Mouse (Mus musculus) myocyte (in vitro differentiated cells): Measurements from ENCODE around the gene Jkamp. TPM values are rescaled to one million over a fixed set of nuclear protein-coding genes. Genes with fewer than 3 reads are reported as not detected.

Experiments used
- H3K27me3 ChIP-seq: one replicate; pipeline ENCODE4 v1.6.1; 2011; ENCODE audit not compliant: control insufficient read depth, insufficient read depth, insufficient read length
- H3K36me3 ChIP-seq: one replicate; pipeline ENCODE4 v1.6.1; 2011; ENCODE audit not compliant: control insufficient read depth, insufficient read depth
- H3K4me2 ChIP-seq: one replicate; pipeline ENCODE4 v1.6.1; 2011; ENCODE audit warnings: low read depth, control low read depth
- H3K4me3 ChIP-seq: one replicate; pipeline ENCODE4 v1.5.1; 2011; ENCODE audit warnings: mild to moderate bottlenecking, control low read depth, moderate library complexity
- H3K79me2 ChIP-seq: one replicate; pipeline ENCODE4 v1.6.1; 2011; ENCODE audit not compliant: control insufficient read depth, insufficient read depth
- H3ac ChIP-seq: one replicate; pipeline ENCODE4 v1.6.1; 2011; ENCODE audit not compliant: control insufficient read depth, insufficient read length
- CEBPB ChIP-seq: IDR thresholded peaks from 2 replicates; pipeline ENCODE4 v1.6.1; 2011; ENCODE audit warnings: mild to moderate bottlenecking, moderate library complexity; ENCODE audit not compliant: poor library complexity, insufficient read depth, severe bottlenecking
- E2F4 ChIP-seq: IDR thresholded peaks from one replicate; pipeline ENCODE4 v1.6.1; 2011; ENCODE audit warnings: mild to moderate bottlenecking, control low read depth, moderate library complexity; ENCODE audit not compliant: insufficient read depth
- MAX ChIP-seq: IDR thresholded peaks from one replicate; pipeline ENCODE4 v1.6.1; 2011; ENCODE audit warnings: low read depth, mild to moderate bottlenecking, control low read depth
- MYOD1 ChIP-seq, 3 experiments: IDR thresholded peaks; one replicate each; pipeline ENCODE4 v1.6.1; 2011; ENCODE audit warnings: control low read depth in 2 of 3, low read depth in 2 of 3, mild to moderate bottlenecking in 2 of 3, moderate library complexity in 1 of 3; ENCODE audit not compliant: insufficient read length in 2 of 3, control insufficient read depth in 1 of 3
- MYOG ChIP-seq, 3 experiments: IDR thresholded peaks; one replicate each; pipeline ENCODE4 v1.6.1; 2011; ENCODE audit warnings: control low read depth in 2 of 3, low read depth in 2 of 3, mild to moderate bottlenecking in 2 of 3; ENCODE audit not compliant: insufficient read length in 2 of 3, control insufficient read depth in 1 of 3, insufficient read depth in 1 of 3
- POLR2A ChIP-seq: IDR thresholded peaks from one replicate; pipeline ENCODE4 v1.6.1; 2011; ENCODE audit warnings: low read depth, mild to moderate bottlenecking, control low read depth, moderate library complexity; ENCODE audit not compliant: insufficient read length
- POLR2AphosphoS2 ChIP-seq: IDR thresholded peaks from one replicate; pipeline ENCODE4 v1.6.1; 2011; ENCODE audit warnings: low read depth, control low read depth; ENCODE audit not compliant: insufficient read length
- REST ChIP-seq: IDR thresholded peaks from one replicate; pipeline ENCODE4 v1.6.1; 2011; ENCODE audit warnings: mild to moderate bottlenecking, control low read depth, moderate library complexity; ENCODE audit not compliant: insufficient read depth, insufficient read length
- SRF ChIP-seq: IDR thresholded peaks from one replicate; pipeline ENCODE4 v1.6.1; 2011; ENCODE audit warnings: low read depth; ENCODE audit not compliant: control insufficient read depth, insufficient read length
- TCF12 ChIP-seq: IDR thresholded peaks from one replicate; pipeline ENCODE4 v1.6.1; 2011; ENCODE audit warnings: mild to moderate bottlenecking, control low read depth; ENCODE audit not compliant: poor library complexity, insufficient read depth, severe bottlenecking
- TCF3 ChIP-seq: IDR thresholded peaks from one replicate; pipeline ENCODE4 v1.6.1; 2011; ENCODE audit warnings: low read depth, control low read depth; ENCODE audit not compliant: insufficient read length
- USF1 ChIP-seq: IDR thresholded peaks from one replicate; pipeline ENCODE4 v1.6.1; 2011; ENCODE audit warnings: low read depth, mild to moderate bottlenecking, control low read depth, moderate library complexity
- polyA plus RNA-seq: library from polyadenylated mRNA; unstranded; fragments of >200 nt; fragmentation: generic; extraction: Trizol; gene quantifications from one replicate; pipeline ENCODE4 v1.2.1, GENCODE M21; 2012; ENCODE audit warnings: missing spikeins

Jkamp gene
- polyA plus RNA-seq, 1 experiment, result 22.2 TPM

- no peak overlapping the region for H3ac ChIP-seq
- H3K27me3 ChIP-seq, result no peaks in the 10 kb centered on the region
- no peak overlapping the region for H3K4me2 ChIP-seq
- H3K79me2 ChIP-seq, result no peaks in the 10 kb centered on the region
- no peak for TF ChIP-seq TCF3
- TF ChIP-seq SRF, result no peak
- no peak for TF ChIP-seq REST
- TF ChIP-seq USF1, result no peak
- TF ChIP-seq TCF12, result no peak
- no peak for TF ChIP-seq E2F4
- no peak for TF ChIP-seq MYOD1 (IDR thresholded peaks at IDR 0.05; ENCODE audit: control insufficient read depth in 1 of 3, insufficient read length in 2 of 3, low read depth in 2 of 3)
- no peak for TF ChIP-seq POLR2AphosphoS2
- no peak for TF ChIP-seq MAX
- TF ChIP-seq CEBPB, result no peak
- TF ChIP-seq MYOG (IDR thresholded peaks at IDR 0.05; ENCODE audit: control insufficient read depth in 1 of 3, insufficient read depth in 1 of 3, insufficient read length in 2 of 3, low read depth in 2 of 3), result no peak
- TF ChIP-seq POLR2A, result no peak
- no peak overlapping the region for H3K4me3 ChIP-seq
- peaks cover 31% of the 10 kb centered on the region for H3K36me3 ChIP-seq
These were observed 11.6 kb downstream of the Jkamp start for GRCm38 (mm10) chr12:72096966-72097365.

- Histone ChIP-seq H3ac (no peak overlapping the region), H3K4me3 (no peak overlapping the region), H3K36me3 (peaks cover 8% of the 10 kb centered on the region)
These were observed 17.4 kb downstream of the Jkamp start for GRCm38 (mm10) chr12:72102776-72103175.

GRCm38 (mm10) chr12:72104027-72104426 is 18.6 kb downstream of the Jkamp start:
- TF ChIP-seq E2F4, result no peak
- no peak for TF ChIP-seq REST
- TF ChIP-seq POLR2A, result no peak
- TF ChIP-seq USF1, result no peak
- TF ChIP-seq SRF, result no peak
- TF ChIP-seq TCF12, result no peak
- no peak for TF ChIP-seq POLR2AphosphoS2
- no peak for TF ChIP-seq TCF3
- no peak for TF ChIP-seq MYOD1 (IDR thresholded peaks at IDR 0.05; ENCODE audit: control insufficient read depth in 1 of 3, insufficient read length in 2 of 3, low read depth in 2 of 3)
- no peak for TF ChIP-seq CEBPB
- TF ChIP-seq MYOG (IDR thresholded peaks at IDR 0.05; ENCODE audit: control insufficient read depth in 1 of 3, insufficient read depth in 1 of 3, insufficient read length in 2 of 3, low read depth in 2 of 3), result no peak
- TF ChIP-seq MAX, result no peak
- H3ac ChIP-seq, result no peak overlapping the region
- H3K36me3 ChIP-seq, result peaks cover 8% of the 10 kb centered on the region
- peaks cover 10% of the 10 kb centered on the region for H3K27me3 ChIP-seq
- H3K79me2 ChIP-seq, result no peaks in the 10 kb centered on the region
- no peak overlapping the region for H3K4me3 ChIP-seq
- H3K4me2 ChIP-seq, result no peak overlapping the region

More at GRCm38 (mm10) chr12:72102776-72103175, 17.4 kb downstream of the Jkamp start:
- TF ChIP-seq SRF (no peak), E2F4 (no peak), CEBPB (no peak), REST (no peak), MYOD1 (IDR thresholded peaks at IDR 0.05; ENCODE audit: control insufficient read depth in 1 of 3, insufficient read length in 2 of 3, low read depth in 2 of 3) (no peak), POLR2A (no peak), POLR2AphosphoS2 (no peak), TCF3 (no peak), MAX (no peak), TCF12 (no peak), MYOG (IDR thresholded peaks at IDR 0.05; ENCODE audit: control insufficient read depth in 1 of 3, insufficient read depth in 1 of 3, insufficient read length in 2 of 3, low read depth in 2 of 3) (no peak), USF1 (no peak)
- H3K4me2 ChIP-seq, result no peak overlapping the region
- no peaks in the 10 kb centered on the region for H3K79me2 ChIP-seq
- H3K27me3 ChIP-seq, result peaks cover 4% of the 10 kb centered on the region

GRCm38 (mm10) chr12:72104525-72105281 is 19.3 kb downstream of the Jkamp start:
- no peak overlapping the region for H3K4me3 ChIP-seq
- H3K79me2 ChIP-seq, result no peaks in the 10 kb centered on the region
- no peak overlapping the region for H3ac ChIP-seq
- peaks cover 8% of the 10 kb centered on the region for H3K36me3 ChIP-seq
- H3K4me2 ChIP-seq, result peak overlapping the region; percentile 37
- H3K27me3 ChIP-seq, result peaks cover 12% of the 10 kb centered on the region
- TF ChIP-seq CEBPB (no peak), POLR2A (no peak), USF1 (no peak), SRF (no peak)

GRCm38 (mm10) chr12:72115126-72115525 is 29.7 kb downstream of the Jkamp start:
- Histone ChIP-seq H3K79me2 (no peaks in the 10 kb centered on the region), H3ac (no peak overlapping the region), H3K36me3 (no peaks in the 10 kb centered on the region), H3K4me3 (no peak overlapping the region), H3K27me3 (peaks cover 5% of the 10 kb centered on the region), H3K4me2 (no peak overlapping the region)
- no peak for TF ChIP-seq MYOD1 (IDR thresholded peaks at IDR 0.05; ENCODE audit: control insufficient read depth in 1 of 3, insufficient read length in 2 of 3, low read depth in 2 of 3)
- TF ChIP-seq MYOG (IDR thresholded peaks at IDR 0.05; ENCODE audit: control insufficient read depth in 1 of 3, insufficient read depth in 1 of 3, insufficient read length in 2 of 3, low read depth in 2 of 3), result no peak
- no peak for TF ChIP-seq USF1
- TF ChIP-seq CEBPB, result no peak
- no peak for TF ChIP-seq MAX
- no peak for TF ChIP-seq E2F4
- no peak for TF ChIP-seq TCF12
- TF ChIP-seq REST, result no peak
- TF ChIP-seq SRF, result no peak
- no peak for TF ChIP-seq POLR2AphosphoS2
